Mouse (Mus musculus) adrenal gland, adult 18-20 months (tissue): ENCODE measurements at regions not wholly inside any gene's neighbourhood (a gene's known extent, or its start where the extent isn't known, plus 50 kb on each side); places are given as distances from the start of the nearest gene placed in this dataset.
A peak's percentile ranks its signal among the peaks of the same experiment; 100 is the strongest.

Source experiments
- DNase-seq, 2 experiments: peaks; one replicate each; pipeline ENCODE4 v3.0.0; 2021 to 2022; ENCODE audit warnings: low spot score in 2 of 2

DNA sequence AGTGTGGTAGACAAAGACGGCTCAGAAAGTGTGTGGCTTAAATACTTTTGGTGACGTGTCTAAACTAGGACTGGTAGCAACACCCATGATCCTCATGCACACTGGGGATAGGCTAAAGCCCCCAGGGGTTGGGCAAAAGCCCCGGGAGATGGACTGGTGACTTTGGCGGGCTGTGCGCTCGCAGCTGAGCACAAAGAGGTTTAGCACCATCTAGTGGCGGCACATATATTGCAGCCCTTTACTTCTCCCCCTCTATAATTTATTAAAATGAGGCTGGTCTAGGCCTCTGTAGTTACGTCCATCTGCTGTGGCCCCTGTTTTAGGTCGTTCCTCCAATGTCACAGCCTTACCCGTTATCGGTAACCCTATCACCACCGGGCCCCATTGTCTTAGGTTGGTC, 205.3 kb upstream of the Dock11 start:
- peak in 1 of 2 experiments; percentile 16 for DNase-seq
